Mouse (Mus musculus) midbrain, embryonic 10.5 days (tissue): ENCODE data around the gene Tceal9. TPM values are rescaled to one million over a fixed set of nuclear protein-coding genes. Genes with fewer than 3 reads are reported as not detected.

ENCODE experiments used
- DNase-seq: peaks from one replicate; pipeline ENCODE4 v3.0.0-alpha.2; 2017; ENCODE audit warnings: low spot score
- H3K27ac ChIP-seq: fragments of 300-500 bp; sonication (generic); replicated peaks from 2 replicates; pipeline ENCODE4 v1.5.1; 2016; ENCODE audit warnings: mild to moderate bottlenecking
- H3K27me3 ChIP-seq: fragments of 300-500 bp; sonication (generic); 2 replicates; pipeline ENCODE4 v1.6.1; 2016; ENCODE audit warnings: low read depth, mild to moderate bottlenecking; ENCODE audit not compliant: poor library complexity, severe bottlenecking
- H3K36me3 ChIP-seq: fragments of 300-500 bp; sonication (generic); 2 replicates; pipeline ENCODE4 v1.6.1; 2016; ENCODE audit warnings: mild to moderate bottlenecking, moderate library complexity
- H3K4me1 ChIP-seq: fragments of 300-500 bp; sonication (generic); 2 replicates; pipeline ENCODE4 v1.6.1; 2016
- H3K4me3 ChIP-seq: fragments of 300-500 bp; sonication (generic); 2 replicates; pipeline ENCODE4 v1.5.1; 2016; ENCODE audit warnings: mild to moderate bottlenecking, moderate library complexity
- H3K9me3 ChIP-seq: fragments of 300-500 bp; sonication (generic); replicated peaks from 2 replicates; pipeline ENCODE4 v1.6.1; 2016; ENCODE audit warnings: mild to moderate bottlenecking
- WGBS: fragments of 180-500 bp; shearing (Covaris S2); methylation state at CpG from one replicate; pipeline ENCODE4 v1.1.7; 2016; 5-methylcytosine and 5-hydroxymethylcytosine counted together
- polyA plus RNA-seq: library from polyadenylated mRNA; unstranded; fragments of >200 nt; fragmentation: Nextera tagmentation; extraction: Ambion mirVana; gene quantifications from 2 replicates; pipeline ENCODE4 v1.2.1, GENCODE M21; 2016

Gene Tceal9
- polyA plus RNA-seq, 1 experiment from 2014 or later = 332 TPM

- peaks cover 12% of the 10 kb centered on the region; the same call in 1 of the 2 replicates for H3K4me1 ChIP-seq
- H3K27me3 ChIP-seq = peaks cover 40% of the 10 kb centered on the region
- H3K9me3 ChIP-seq = no peaks in the 10 kb centered on the region
- no peaks in the 10 kb centered on the region for H3K36me3 ChIP-seq
- DNase-seq = no peak
- no peak overlapping the region for H3K4me3 ChIP-seq
- H3K27ac ChIP-seq = no peak overlapping the region
Measured at GRCm38 (mm10) chrX:136278401-136278800, 33.5 kb downstream of the Tceal9 start.

- WGBS = 81% methylated on average over 5 of the region's 5 CpGs
- no peaks in the 10 kb centered on the region for H3K9me3 ChIP-seq
- no peak for DNase-seq
Measured at GRCm38 (mm10) chrX:136279410-136279809, 34.5 kb downstream of the Tceal9 start.

GRCm38 (mm10) chrX:136290817-136291281 is 46.0 kb downstream of the Tceal9 start:
- H3K27ac ChIP-seq = 0 out of 2 replicates have a peak overlapping the region, but pooled peaks have one; percentile 42
- DNase-seq = peak; percentile 53
- WGBS = 35% methylated on average over 8 of the region's 8 CpGs

More at GRCm38 (mm10) chrX:136279410-136279809, 34.5 kb downstream of the Tceal9 start:
- H3K4me1 ChIP-seq = peaks cover 10% of the 10 kb centered on the region; the same call in 1 of the 2 replicates
- no peaks in the 10 kb centered on the region for H3K36me3 ChIP-seq
- peaks cover 40% of the 10 kb centered on the region for H3K27me3 ChIP-seq
- H3K4me3 ChIP-seq = no peak overlapping the region
- no peak overlapping the region for H3K27ac ChIP-seq

More at GRCm38 (mm10) chrX:136290817-136291281, 46.0 kb downstream of the Tceal9 start:
- Histone ChIP-seq H3K27me3 (0 out of 2 replicates have a peak, but pooled peaks cover 8% of the 10 kb centered on the region), H3K4me3 (peak overlapping the region; percentile 32), H3K4me1 (peaks cover 7% of the 10 kb centered on the region; the same call in 1 of the 2 replicates), H3K36me3 (no peaks in the 10 kb centered on the region), H3K9me3 (no peaks in the 10 kb centered on the region)

Other genes with a start within 250 kb of the Tceal9 start
- 41.6 and 45.7 TPM in 2 replicates for gene Arxes1, start 211.7 kb upstream of the Tceal9 start, polyA plus RNA-seq
- 303 and 318 TPM in 2 replicates for gene Bex2, start 176.8 kb upstream of the Tceal9 start, polyA plus RNA-seq
- not detected in 2 replicates for gene Nxf3, start 159.8 kb upstream of the Tceal9 start, polyA plus RNA-seq
- 88.7 and 106 TPM in 2 replicates for gene Bex4, start 106.1 kb upstream of the Tceal9 start, polyA plus RNA-seq
- gene Tceal8, start 72.7 kb upstream of the Tceal9 start, polyA plus RNA-seq = 178 and 192 TPM in 2 replicates
- gene Tceal5, start 41.2 kb upstream of the Tceal9 start, polyA plus RNA-seq = 3.1 and 3.4 TPM in 2 replicates
- 0.70 TPM in 2 replicates for gene Tceal7, start 30.3 kb upstream of the Tceal9 start, polyA plus RNA-seq
- gene Bex1, start 29.6 kb upstream of the Tceal9 start, polyA plus RNA-seq = 139 and 163 TPM in 2 replicates
- gene Bex3, start 25.2 kb downstream of the Tceal9 start, polyA plus RNA-seq = 627 and 636 TPM in 2 replicates